15 mouse cellular contexts compared by ENCODE assay signal in the genomic region with DNA sequence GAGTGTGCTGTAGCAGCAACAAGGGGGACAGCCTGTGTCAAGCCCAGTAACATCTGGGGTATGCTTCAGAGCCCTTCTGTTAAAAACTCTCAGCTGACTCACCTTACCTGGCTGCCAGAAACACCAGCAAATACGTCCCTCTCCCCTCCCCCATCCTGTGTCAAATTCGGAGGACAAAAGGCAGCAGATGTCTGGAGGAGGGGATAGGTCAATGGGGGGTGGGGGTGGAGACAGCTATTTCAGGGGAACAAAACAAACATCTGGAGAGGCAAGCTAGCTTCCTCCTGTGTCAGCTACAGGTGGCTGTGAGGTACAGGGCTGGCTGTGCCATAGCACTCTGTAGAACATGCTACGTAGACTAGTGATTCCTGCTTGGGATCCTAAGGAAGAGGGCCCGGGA. TPM values are rescaled to one million over a fixed set of nuclear protein-coding genes. Genes with fewer than 3 reads are reported as not detected.
DNase-seq lines count a peak whose midpoint lies in the region; ATAC-seq and TF ChIP-seq lines count a peak whose summit lies in the region.
"Had no signal": no experiment of that assay in that cellular context is flagged by ENCODE, and none has a peak within 500 bp of the region (broad histone marks: within the 10 kb centered on the region; RNA-seq: fewer than 3 reads in every experiment).

No protein-coding gene starts in this region.

- 0 out of 2 replicates have a peak overlapping the region, but pooled peaks have one; percentile 17 for H3K27ac ChIP-seq in hindbrain, embryonic 12.5 days
- H3K27ac ChIP-seq in hindbrain, embryonic 16.5 days (ENCODE audit: low read depth, low read length), result no peak overlapping the region
- peak overlapping the region; percentile 61 for H3K27ac ChIP-seq in embryonic facial prominence, embryonic 10.5 days (replicated peaks)
- no peak overlapping the region for H3K27ac ChIP-seq in intestine, embryonic 16.5 days (ENCODE audit: low read length)
- H3K27ac ChIP-seq: liver, embryonic 12.5 days; lung, embryonic 15.5 days; stomach, embryonic 15.5 days had no signal

- ATAC-seq in hindbrain, embryonic 12.5 days (ENCODE audit: low FRiP score), result no peak
- ATAC-seq in hindbrain, embryonic 16.5 days, result no peak
- no peak for ATAC-seq in intestine, embryonic 16.5 days
- ATAC-seq: liver, embryonic 12.5 days had no signal

- TF ChIP-seq CTCF in E14TG2a.4 (conservative IDR thresholded peaks at IDR 0.05; ENCODE audit: low read length), result no peak

- H3K27me3 ChIP-seq in hindbrain, embryonic 12.5 days, result no peaks in the 10 kb centered on the region
- H3K27me3 ChIP-seq in hindbrain, embryonic 16.5 days (replicated peaks; ENCODE audit: control insufficient read depth, insufficient read depth, low read length), result no peaks in the 10 kb centered on the region
- H3K27me3 ChIP-seq in E14TG2a.4 (ENCODE audit: insufficient read depth, low read length), result no peaks in the 10 kb centered on the region
- no peaks in the 10 kb centered on the region for H3K27me3 ChIP-seq in embryonic facial prominence, embryonic 10.5 days (replicated peaks; ENCODE audit: low read depth, poor library complexity, severe bottlenecking)
- no peaks in the 10 kb centered on the region for H3K27me3 ChIP-seq in intestine, embryonic 16.5 days (replicated peaks; ENCODE audit: control insufficient read depth, insufficient read depth, low read length)
- H3K27me3 ChIP-seq: liver, embryonic 12.5 days; lung, embryonic 15.5 days; stomach, embryonic 15.5 days had no signal

- H3K9ac ChIP-seq in hindbrain, embryonic 12.5 days, result no peak overlapping the region
- no peak overlapping the region for H3K9ac ChIP-seq in hindbrain, embryonic 16.5 days (ENCODE audit: low read depth, low read length)
- no peak overlapping the region for H3K9ac ChIP-seq in intestine, embryonic 16.5 days (ENCODE audit: low read depth, low read length)
- H3K9ac ChIP-seq: heart, embryonic 12.5 days; liver, embryonic 12.5 days; lung, embryonic 15.5 days; stomach, embryonic 15.5 days had no signal

- WGBS in hindbrain, embryonic 12.5 days, result 18% methylated on average over 4 of the region's 4 CpGs
- 27% methylated on average over 4 of the region's 4 CpGs for WGBS in hindbrain, embryonic 16.5 days
- WGBS in embryonic facial prominence, embryonic 10.5 days, result 25% methylated on average over 4 of the region's 4 CpGs
- WGBS in intestine, embryonic 16.5 days, result 46% methylated on average over 4 of the region's 4 CpGs

- H3K36me3 ChIP-seq in hindbrain, embryonic 12.5 days, result no peaks in the 10 kb centered on the region
- H3K36me3 ChIP-seq in hindbrain, embryonic 16.5 days (ENCODE audit: control insufficient read depth, insufficient read depth, low read length), result no peaks in the 10 kb centered on the region
- peaks cover 3% of the 10 kb centered on the region for H3K36me3 ChIP-seq in E14TG2a.4 (ENCODE audit: insufficient read depth, low read length)
- H3K36me3 ChIP-seq in embryonic facial prominence, embryonic 10.5 days (replicated peaks), result no peaks in the 10 kb centered on the region
- no peaks in the 10 kb centered on the region for H3K36me3 ChIP-seq in intestine, embryonic 16.5 days (ENCODE audit: control insufficient read depth, insufficient read depth, low read length)
- H3K36me3 ChIP-seq: heart, embryonic 12.5 days; liver, embryonic 12.5 days; lung, embryonic 15.5 days; stomach, embryonic 15.5 days had no signal

- H3K4me3 ChIP-seq in hindbrain, embryonic 12.5 days, result no peak overlapping the region
- H3K4me3 ChIP-seq in hindbrain, embryonic 16.5 days (ENCODE audit: low read length), result no peak overlapping the region
- peak overlapping the region; percentile 57 for H3K4me3 ChIP-seq in E14TG2a.4 (replicated peaks; ENCODE audit: low read length)
- no peak overlapping the region for H3K4me3 ChIP-seq in embryonic facial prominence, embryonic 10.5 days
- no peak overlapping the region for H3K4me3 ChIP-seq in intestine, embryonic 16.5 days (ENCODE audit: low read length)
- H3K4me3 ChIP-seq: heart, embryonic 12.5 days; liver, embryonic 12.5 days; lung, embryonic 15.5 days; stomach, embryonic 15.5 days had no signal

- no peak overlapping the region for H3K4me2 ChIP-seq in hindbrain, embryonic 12.5 days (replicated peaks)
- H3K4me2 ChIP-seq in hindbrain, embryonic 16.5 days (ENCODE audit: low read length), result no peak overlapping the region
- H3K4me2 ChIP-seq in intestine, embryonic 16.5 days (ENCODE audit: low read depth, low read length), result no peak overlapping the region
- H3K4me2 ChIP-seq: heart, embryonic 12.5 days; liver, embryonic 12.5 days; lung, embryonic 15.5 days; stomach, embryonic 15.5 days had no signal

- DNase-seq in embryonic facial prominence, embryonic 10.5 days (ENCODE audit: low spot score), result no peak
- peak; percentile 83 for DNase-seq in thymus, postnatal 0 days (ENCODE audit: low spot score)
- DNase-seq in right cerebral cortex, adult 18-20 months, result no peak
- no peak for DNase-seq in cerebellum, postnatal 10 days
- DNase-seq: cerebellum, postnatal 25 days; gastrocnemius, postnatal 25 days; heart, postnatal 4 days had no signal

- H3K4me1 ChIP-seq in hindbrain, embryonic 12.5 days, result peaks cover 72% of the 10 kb centered on the region
- peaks cover 38% of the 10 kb centered on the region for H3K4me1 ChIP-seq in hindbrain, embryonic 16.5 days (ENCODE audit: control insufficient read depth, insufficient read depth, low read depth, low read length)
- H3K4me1 ChIP-seq in E14TG2a.4 (replicated peaks; ENCODE audit: low read depth, low read length), result peaks cover 82% of the 10 kb centered on the region
- H3K4me1 ChIP-seq in embryonic facial prominence, embryonic 10.5 days, result peaks cover 75% of the 10 kb centered on the region
- H3K4me1 ChIP-seq in intestine, embryonic 16.5 days (ENCODE audit: control insufficient read depth, insufficient read depth, low read length), result peaks cover 14% of the 10 kb centered on the region

- H3K9me3 ChIP-seq in hindbrain, embryonic 12.5 days (replicated peaks), result no peaks in the 10 kb centered on the region
- no peaks in the 10 kb centered on the region for H3K9me3 ChIP-seq in hindbrain, embryonic 16.5 days (ENCODE audit: control insufficient read depth, low read length)
- no peaks in the 10 kb centered on the region for H3K9me3 ChIP-seq in E14TG2a.4 (ENCODE audit: low read length)
- no peaks in the 10 kb centered on the region for H3K9me3 ChIP-seq in embryonic facial prominence, embryonic 10.5 days
- H3K9me3 ChIP-seq in intestine, embryonic 16.5 days (ENCODE audit: control insufficient read depth, low read length), result no peaks in the 10 kb centered on the region
- H3K9me3 ChIP-seq: heart, embryonic 12.5 days; liver, embryonic 12.5 days; lung, embryonic 15.5 days; stomach, embryonic 15.5 days had no signal

RNA-seq across cellular contexts. Expression of gene Vav2, which starts 49.0 kb away (rescaled TPM):
- polyA plus RNA-seq in hindbrain, embryonic 12.5 days (2016; fragmentation: Nextera tagmentation; extraction: Ambion mirVana), result 23.0 and 23.6 TPM in 2 replicates
- 10.4 and 11.8 TPM in 2 replicates for polyA plus RNA-seq in hindbrain, embryonic 16.5 days (2015; fragmentation: Nextera tagmentation; extraction: Ambion mirVana)
- polyA plus RNA-seq in embryonic facial prominence, embryonic 10.5 days (2016; fragmentation: Nextera tagmentation; extraction: Ambion mirVana), result 10.3 and 11.3 TPM in 2 replicates
- 6.4 and 7.9 TPM in 2 replicates for polyA plus RNA-seq in thymus, postnatal 0 days (2015; fragmentation: Nextera tagmentation; extraction: Ambion mirVana)
- 4.1 and 4.8 TPM in 2 replicates for polyA plus RNA-seq in intestine, embryonic 16.5 days (2015; fragmentation: Nextera tagmentation; extraction: Ambion mirVana)

Comparison
In these comparisons a context has a peak if more than half of its experiments do, and no peak if none do; other contexts are left out.
1. H3K27ac ChIP-seq: peak in hindbrain, embryonic 12.5 days (single experiment) and embryonic facial prominence, embryonic 10.5 days (single experiment); none in hindbrain, embryonic 16.5 days (single experiment) and intestine, embryonic 16.5 days (single experiment).